In the genomic region with DNA sequence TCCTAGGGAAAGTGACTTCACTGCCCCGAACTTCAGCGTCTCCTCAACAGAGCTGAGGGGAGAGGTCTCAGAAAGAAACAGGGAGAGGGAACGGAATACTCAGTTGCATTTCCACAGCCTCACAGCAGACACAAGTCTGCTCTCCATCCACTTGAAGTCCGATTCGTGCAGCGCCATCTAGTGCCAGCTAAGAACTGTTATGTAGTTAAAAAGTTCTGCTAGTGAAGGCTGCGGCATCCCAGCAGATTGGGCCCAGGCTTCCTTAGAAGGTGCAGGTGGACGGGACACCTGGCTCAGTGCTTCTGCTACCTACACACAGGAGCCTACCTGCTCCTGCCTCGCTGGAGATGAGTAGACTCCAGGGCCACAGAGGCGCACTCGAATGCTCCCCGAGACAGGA, we compare ENCODE assay signal across 8 mouse cellular contexts. TPM values are rescaled to one million over a fixed set of nuclear protein-coding genes. Genes with fewer than 3 reads are reported as not detected.
DNase-seq lines count a peak whose midpoint lies in the region; ATAC-seq and TF ChIP-seq lines count a peak whose summit lies in the region.

No protein-coding gene starts in this region.

- no peak overlapping the region for H3K4me3 ChIP-seq in thymus, adult 2 months (ENCODE audit: control insufficient read depth, insufficient read depth, low read length)
- H3K4me3 ChIP-seq in embryonic fibroblast, embryonic 13.5 days (ENCODE audit: insufficient read depth, low read length), result no peak overlapping the region
- H3K4me3 ChIP-seq in stomach, postnatal 0 days (ENCODE audit: low read depth, low read length), result no peak overlapping the region

- H3K9me3 ChIP-seq in stomach, postnatal 0 days (ENCODE audit: control insufficient read depth, low read length), result no peaks in the 10 kb centered on the region

- no peak overlapping the region for H3K27ac ChIP-seq in thymus, adult 2 months (ENCODE audit: control insufficient read depth, insufficient read depth, low read length)
- no peak overlapping the region for H3K27ac ChIP-seq in embryonic fibroblast, embryonic 13.5 days (ENCODE audit: insufficient read depth, low read length)
- H3K27ac ChIP-seq in stomach, postnatal 0 days (replicated peaks), result no peak overlapping the region

- TF ChIP-seq CTCF in thymus, adult 2 months (IDR thresholded peaks at IDR 0.05; ENCODE audit: borderline replicate concordance, control insufficient read depth, extremely low read depth, insufficient read depth, low read length, poor library complexity), result no peak
- TF ChIP-seq CTCF in embryonic fibroblast, embryonic 13.5 days (IDR thresholded peaks at IDR 0.05; ENCODE audit: borderline replicate concordance, insufficient read depth, low read length), result peak; percentile 56; the same call in 1 of the 2 replicates
- TF ChIP-seq CTCF in stomach, postnatal 0 days (IDR thresholded peaks at IDR 0.05; ENCODE audit: low read depth), result peak; percentile 75

- H3K36me3 ChIP-seq in thymus, adult 2 months (ENCODE audit: control insufficient read depth, insufficient read depth, low read length), result no peaks in the 10 kb centered on the region
- H3K36me3 ChIP-seq in stomach, postnatal 0 days (ENCODE audit: control insufficient read depth, insufficient read depth, low read length), result no peaks in the 10 kb centered on the region

- TF ChIP-seq EP300 in stomach, postnatal 0 days (optimal IDR thresholded peaks at IDR 0.05), result no peak

- no peak overlapping the region for H3K9ac ChIP-seq in stomach, postnatal 0 days (ENCODE audit: low read length)

- no peak for TF ChIP-seq POLR2A in thymus, adult 2 months (IDR thresholded peaks at IDR 0.05; ENCODE audit: control insufficient read depth, extremely low read depth, insufficient read depth, low read length, poor library complexity)
- no peak for TF ChIP-seq POLR2A in embryonic fibroblast, embryonic 13.5 days (IDR thresholded peaks at IDR 0.05; ENCODE audit: low read depth, low read length)

- no peaks in the 10 kb centered on the region; the same call in 1 of the 2 replicates for H3K27me3 ChIP-seq in thymus, adult 2 months (ENCODE audit: control insufficient read depth, insufficient read depth, low read length)
- H3K27me3 ChIP-seq in stomach, postnatal 0 days (ENCODE audit: control insufficient read depth, insufficient read depth, low read length), result no peaks in the 10 kb centered on the region

- no peak overlapping the region for H3K4me2 ChIP-seq in stomach, postnatal 0 days (replicated peaks; ENCODE audit: low read depth)

- 26% methylated on average over 12 of the region's 12 CpGs for WGBS in thymus, adult 2 months
- 25% methylated on average over 12 of the region's 12 CpGs for WGBS in stomach, postnatal 0 days

- H3K4me1 ChIP-seq in thymus, adult 2 months (replicated peaks; ENCODE audit: control insufficient read depth, insufficient read depth, low read length), result no peaks in the 10 kb centered on the region
- H3K4me1 ChIP-seq in embryonic fibroblast, embryonic 13.5 days (ENCODE audit: control insufficient read depth, insufficient read depth, low read length), result no peaks in the 10 kb centered on the region
- H3K4me1 ChIP-seq in stomach, postnatal 0 days (replicated peaks; ENCODE audit: control insufficient read depth, insufficient read depth), result no peaks in the 10 kb centered on the region

- DNase-seq in CD4-positive, CD25-positive, alpha-beta regulatory T cell, adult 2 months (ENCODE audit: low read depth, low spot score), result peak; percentile 40
- peak; percentile 15 for DNase-seq in thymus, adult 2 months
- no peak for DNase-seq in thymus, postnatal 36 days
- DNase-seq in kidney, postnatal 25 days, result peak; percentile 54 to 56
- DNase-seq in lung, postnatal 4 days, result peak; percentile 43 to 46
- peak; percentile 33 for DNase-seq in stomach, postnatal 0 days (ENCODE audit: low spot score)

- ATAC-seq in CD4-positive, CD25-positive, alpha-beta regulatory T cell, adult 4 months, result no peak
- ATAC-seq in stomach, postnatal 0 days (ENCODE audit: low FRiP score, low TSS enrichment), result no peak

RNA-seq across cellular contexts. Expression of gene Phactr3, which starts 0.8 kb away (rescaled TPM):
- polyA plus RNA-seq in CD4-positive, CD25-positive, alpha-beta regulatory T cell, adult 4 months (2017; shearing (Covaris generic)), result under 1 TPM in 1 of 2 experiments, not detected in 1; 0.28 TPM
- polyA plus RNA-seq in thymus, adult 2 months (2012; rRNA removed), result 0.10 and 0.32 TPM in 2 replicates
- not detected in 2 replicates for polyA plus RNA-seq in embryonic fibroblast, embryonic 13.5 days (2011; ENCODE audit: insufficient read length, low read depth, missing spikeins)
- 1.7 and 2.8 TPM in 2 replicates for polyA plus RNA-seq in stomach, postnatal 0 days (2015; fragmentation: Nextera tagmentation; extraction: Ambion mirVana)

RNA-seq across cellular contexts. Expression of gene Zfp931, which starts 39.7 kb away (rescaled TPM):
- 10 to 100 TPM in 1 of 2 experiments, 1 to 10 TPM in 1; 8.2 to 11.0 TPM for polyA plus RNA-seq in CD4-positive, CD25-positive, alpha-beta regulatory T cell, adult 4 months (2017; shearing (Covaris generic))
- 1.5 and 1.9 TPM in 2 replicates for polyA plus RNA-seq in thymus, adult 2 months (2012; rRNA removed)
- 6.9 and 7.8 TPM in 2 replicates for polyA plus RNA-seq in embryonic fibroblast, embryonic 13.5 days (2011; ENCODE audit: insufficient read length, low read depth, missing spikeins)
- 9.3 and 9.6 TPM in 2 replicates for polyA plus RNA-seq in stomach, postnatal 0 days (2015; fragmentation: Nextera tagmentation; extraction: Ambion mirVana)

Comparison
In these comparisons a context has a peak if more than half of its experiments do, and no peak if none do; other contexts are left out.
1. DNase-seq: peak in CD4-positive, CD25-positive, alpha-beta regulatory T cell, adult 2 months (single experiment), thymus, adult 2 months (single experiment), kidney, postnatal 25 days (2 of 2), lung, postnatal 4 days (2 of 2) and stomach, postnatal 0 days (single experiment); none in thymus, postnatal 36 days (0 of 2).